In the genomic region with DNA sequence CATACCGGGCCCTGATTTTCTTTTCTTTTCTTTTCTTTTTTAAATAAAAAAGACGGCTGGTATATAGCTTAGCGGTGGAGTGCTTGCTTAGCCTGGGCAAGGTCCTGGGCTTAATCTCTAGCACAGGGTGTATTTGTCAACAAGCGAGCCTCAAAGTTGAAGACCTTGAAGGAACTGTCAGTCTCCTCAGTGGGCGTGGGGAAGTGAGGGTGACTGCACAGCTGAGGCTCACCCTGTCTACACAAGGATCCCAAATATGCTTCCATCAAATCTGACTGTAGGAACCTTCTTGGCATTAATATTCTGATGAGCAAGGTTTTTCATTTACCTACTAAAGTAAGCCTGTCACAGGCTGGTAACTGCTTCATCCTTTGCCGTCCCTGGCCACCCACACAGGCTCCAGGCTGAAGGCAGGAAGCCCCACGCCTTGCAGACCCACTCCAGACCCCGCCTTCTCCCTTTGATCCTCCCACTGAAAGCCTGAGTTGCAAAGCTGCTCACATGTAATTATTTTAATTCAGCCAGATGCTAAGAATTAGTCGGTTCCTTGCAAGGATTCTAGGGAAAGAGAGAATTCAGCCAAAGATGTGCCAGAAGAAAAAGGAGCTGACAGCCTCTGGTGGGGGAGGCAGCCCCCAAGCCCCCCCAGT, we compare ENCODE assay signal across 9 mouse cellular contexts. TPM values are rescaled to one million over a fixed set of nuclear protein-coding genes. Genes with fewer than 3 reads are reported as not detected.
A peak's percentile ranks its signal among the peaks of the same experiment; 100 is the strongest.
DNase-seq lines count a peak whose midpoint lies in the region; ATAC-seq lines count a peak whose summit lies in the region.
"Had no signal": no experiment of that assay in that cellular context is flagged by ENCODE, and none has a peak within 500 bp of the region (broad histone marks: within the 10 kb centered on the region; RNA-seq: fewer than 3 reads in every experiment).

No protein-coding gene starts in this region.

- no peaks in the 10 kb centered on the region for H3K9me3 ChIP-seq in forebrain, embryonic 14.5 days (replicated peaks; ENCODE audit: control insufficient read depth, low read length)
- H3K9me3 ChIP-seq in limb, embryonic 12.5 days = no peaks in the 10 kb centered on the region; the same call in 1 of the 2 replicates
- H3K9me3 ChIP-seq: liver, embryonic 13.5 days had no signal

- no peak overlapping the region for H3K9ac ChIP-seq in forebrain, embryonic 14.5 days (ENCODE audit: low read length)
- H3K9ac ChIP-seq in limb, embryonic 12.5 days (replicated peaks) = no peak overlapping the region
- H3K9ac ChIP-seq: liver, embryonic 13.5 days had no signal

- 7% methylated on average over 9 of the region's 9 CpGs for WGBS in forebrain, embryonic 14.5 days
- WGBS in limb, embryonic 12.5 days = 16% methylated on average over 9 of the region's 9 CpGs

- no peak overlapping the region; the same call in 1 of the 2 replicates for H3K4me2 ChIP-seq in forebrain, embryonic 14.5 days (ENCODE audit: low read length)
- peak overlapping the region; percentile 17; the same call in 1 of the 2 replicates for H3K4me2 ChIP-seq in limb, embryonic 12.5 days
- H3K4me2 ChIP-seq: liver, embryonic 13.5 days had no signal

- no peaks in the 10 kb centered on the region for H3K27me3 ChIP-seq in forebrain, embryonic 14.5 days (replicated peaks; ENCODE audit: control insufficient read depth, insufficient read depth, low read length)
- no peaks in the 10 kb centered on the region for H3K27me3 ChIP-seq in limb, embryonic 12.5 days
- H3K27me3 ChIP-seq: liver, embryonic 13.5 days had no signal

- peak; percentile 69 to 77 for DNase-seq in right cerebral cortex, adult 2 months (ENCODE audit: low spot score in 2 of 2)
- DNase-seq in right cerebral cortex, postnatal 14 days = no peak
- peak; percentile 69 for DNase-seq in forebrain, embryonic 14.5 days (ENCODE audit: low spot score)
- DNase-seq in thymus, postnatal 14 days = peak; percentile 77
- no peak for DNase-seq in gastrocnemius, postnatal 14 days
- DNase-seq in adrenal gland, postnatal 25 days = no peak
- no peak for DNase-seq in natural killer cell, adult 2 months (ENCODE audit: low spot score in 2 of 2)
- DNase-seq: liver, embryonic 13.5 days had no signal

- H3K27ac ChIP-seq in forebrain, embryonic 14.5 days (ENCODE audit: low read depth, low read length) = peak overlapping the region; percentile 69; the same call in 1 of the 2 replicates
- H3K27ac ChIP-seq in limb, embryonic 12.5 days = peak overlapping the region; percentile 70
- H3K27ac ChIP-seq: liver, embryonic 13.5 days had no signal

- no peak overlapping the region for H3K4me3 ChIP-seq in forebrain, embryonic 14.5 days (ENCODE audit: low read depth, low read length)
- H3K4me3 ChIP-seq in limb, embryonic 12.5 days (replicated peaks) = no peak overlapping the region
- H3K4me3 ChIP-seq: liver, embryonic 13.5 days had no signal

- intact Hi-C loops in gastrocnemius, postnatal 14 days (cut with DNase I; ENCODE audit: low total_unique reads) = no loop called here

- H3K36me3 ChIP-seq in forebrain, embryonic 14.5 days (ENCODE audit: control insufficient read depth, insufficient read depth, low read length) = no peaks in the 10 kb centered on the region
- H3K36me3 ChIP-seq in limb, embryonic 12.5 days = no peaks in the 10 kb centered on the region
- H3K36me3 ChIP-seq: liver, embryonic 13.5 days had no signal

- peaks cover 8% of the 10 kb centered on the region for H3K4me1 ChIP-seq in forebrain, embryonic 14.5 days (ENCODE audit: control insufficient read depth, insufficient read depth, low read length)
- H3K4me1 ChIP-seq in limb, embryonic 12.5 days (replicated peaks) = peaks cover 13% of the 10 kb centered on the region
- H3K4me1 ChIP-seq: liver, embryonic 13.5 days had no signal

- peak; percentile 44; the same call in 1 of the 2 replicates for ATAC-seq in forebrain, embryonic 14.5 days
- 0 out of 2 replicates have a peak, but pooled peaks have one; percentile 21 for ATAC-seq in limb, embryonic 12.5 days (ENCODE audit: insufficient number of reproducible peaks, insufficient read depth, low FRiP score, low TSS enrichment, low read depth)

RNA-seq across cellular contexts. Expression of a gene that starts 38.7 kb away (rescaled TPM):
- 17.2 and 17.4 TPM in 2 replicates for polyA plus RNA-seq in forebrain, embryonic 14.5 days (2014; fragmentation: Nextera tagmentation; extraction: Ambion mirVana)
- polyA plus RNA-seq in limb, embryonic 12.5 days (2016; fragmentation: Nextera tagmentation; extraction: Ambion mirVana) = 5.6 and 6.4 TPM in 2 replicates
- under 1 TPM; 0.07 to 0.39 TPM for total RNA-seq in gastrocnemius, postnatal 14 days (2021)
- 0.33 and 0.52 TPM in 2 replicates for total RNA-seq in adrenal gland, postnatal 25 days (2021)

Comparison
In these comparisons a context has a peak if more than half of its experiments do, and no peak if none do; other contexts are left out.
1. DNase-seq: peak in right cerebral cortex, adult 2 months (2 of 2), forebrain, embryonic 14.5 days (single experiment) and thymus, postnatal 14 days (single experiment); none in right cerebral cortex, postnatal 14 days (single experiment), gastrocnemius, postnatal 14 days (single experiment), adrenal gland, postnatal 25 days (single experiment) and natural killer cell, adult 2 months (0 of 2).